Comparison of ENCODE assay signal across 22 mouse cellular contexts in genomic region chr10:75058336-75058735, GRCm38 (mm10). TPM values are rescaled to one million over a fixed set of nuclear protein-coding genes. Genes with fewer than 3 reads are reported as not detected.
A peak's percentile ranks its signal among the peaks of the same experiment; 100 is the strongest.
DNase-seq lines count a peak whose midpoint lies in the region; ATAC-seq lines count a peak whose summit lies in the region.
"Had no signal": no experiment of that assay in that cellular context is flagged by ENCODE, and none has a peak within 500 bp of the region (broad histone marks: within the 10 kb centered on the region; RNA-seq: fewer than 3 reads in every experiment).

No protein-coding gene starts in this region.

- 0 out of 2 replicates have a peak overlapping the region, but pooled peaks have one; percentile 84 for H3K4me2 ChIP-seq in neural tube, embryonic 12.5 days (replicated peaks)
- H3K4me2 ChIP-seq in heart, embryonic 12.5 days = no peak overlapping the region
- H3K4me2 ChIP-seq: forebrain, embryonic 15.5 days had no signal

- H3K27ac ChIP-seq in neural tube, embryonic 12.5 days = no peak overlapping the region
- H3K27ac ChIP-seq in heart, embryonic 12.5 days (ENCODE audit: poor library complexity, severe bottlenecking) = no peak overlapping the region
- H3K27ac ChIP-seq: embryonic facial prominence, embryonic 15.5 days; forebrain, embryonic 15.5 days; heart, embryonic 13.5 days; hindbrain, embryonic 12.5 days had no signal

- H3K9ac ChIP-seq in neural tube, embryonic 12.5 days = no peak overlapping the region
- no peak overlapping the region for H3K9ac ChIP-seq in heart, embryonic 12.5 days
- H3K9ac ChIP-seq: embryonic facial prominence, embryonic 15.5 days; forebrain, embryonic 15.5 days; heart, embryonic 13.5 days; hindbrain, embryonic 12.5 days had no signal

- no peak for DNase-seq in neural tube, embryonic 10.5 days (ENCODE audit: extremely low spot score, low spot score)
- DNase-seq in lung, postnatal 10 days = peak; percentile 52
- peak; percentile 43 to 50 for DNase-seq in lung, postnatal 4 days
- no peak for DNase-seq in cerebellum, adult 18-20 months
- DNase-seq: adrenal gland, postnatal 14 days; cerebellum, adult 8-10 months; cerebellum, postnatal 14 days; heart, postnatal 36 days had no signal

- WGBS in neural tube, embryonic 12.5 days = 73% methylated on average over 8 of the region's 8 CpGs
- 78% methylated on average over 8 of the region's 8 CpGs for WGBS in heart, embryonic 12.5 days

- H3K4me3 ChIP-seq in neural tube, embryonic 12.5 days = no peak overlapping the region
- H3K4me3 ChIP-seq in heart, embryonic 12.5 days = no peak overlapping the region
- H3K4me3 ChIP-seq: embryonic facial prominence, embryonic 15.5 days; erythroblast, embryonic 14.5 days; forebrain, embryonic 15.5 days; heart, embryonic 13.5 days; hindbrain, embryonic 12.5 days had no signal

- H3K27me3 ChIP-seq in neural tube, embryonic 12.5 days (replicated peaks) = no peaks in the 10 kb centered on the region
- peaks cover 14% of the 10 kb centered on the region for H3K27me3 ChIP-seq in heart, embryonic 12.5 days (replicated peaks)
- H3K27me3 ChIP-seq: CH12.LX; embryonic facial prominence, embryonic 15.5 days; forebrain, embryonic 15.5 days; hindbrain, embryonic 12.5 days; Patski had no signal

- no peak for ATAC-seq in neural tube, embryonic 12.5 days (ENCODE audit: low FRiP score, low read depth)
- ATAC-seq in heart, embryonic 12.5 days (ENCODE audit: insufficient number of reproducible peaks, low FRiP score) = no peak
- ATAC-seq: activated CD4-positive, CD25-positive, alpha-beta regulatory T cell, adult 4 months; forebrain, embryonic 15.5 days; hindbrain, embryonic 16.5 days; Patski had no signal

- no peaks in the 10 kb centered on the region for H3K9me3 ChIP-seq in neural tube, embryonic 12.5 days
- H3K9me3 ChIP-seq in heart, embryonic 12.5 days (replicated peaks) = no peaks in the 10 kb centered on the region
- H3K9me3 ChIP-seq: embryonic facial prominence, embryonic 15.5 days; forebrain, embryonic 15.5 days; heart, embryonic 13.5 days; hindbrain, embryonic 12.5 days had no signal

- no peaks in the 10 kb centered on the region for H3K36me3 ChIP-seq in neural tube, embryonic 12.5 days
- H3K36me3 ChIP-seq in heart, embryonic 12.5 days = no peaks in the 10 kb centered on the region
- H3K36me3 ChIP-seq: embryonic facial prominence, embryonic 15.5 days; forebrain, embryonic 15.5 days; heart, embryonic 13.5 days; hindbrain, embryonic 12.5 days had no signal

- H3K4me1 ChIP-seq in neural tube, embryonic 12.5 days = peaks cover 43% of the 10 kb centered on the region
- H3K4me1 ChIP-seq in heart, embryonic 12.5 days (replicated peaks) = peaks cover 52% of the 10 kb centered on the region

RNA-seq across cellular contexts. Expression of gene Bcr, which starts 2.1 kb away (rescaled TPM):
- 11.5 and 13.6 TPM in 2 replicates for polyA plus RNA-seq in neural tube, embryonic 12.5 days (2016; fragmentation: Nextera tagmentation; extraction: Ambion mirVana)
- 21.9 and 23.7 TPM in 2 replicates for polyA plus RNA-seq in heart, embryonic 12.5 days (2016; fragmentation: Nextera tagmentation; extraction: Ambion mirVana)

RNA-seq across cellular contexts. Expression of gene Rab36, which starts 21.5 kb away (rescaled TPM):
- polyA plus RNA-seq in neural tube, embryonic 12.5 days (2016; fragmentation: Nextera tagmentation; extraction: Ambion mirVana) = 8.9 and 10.6 TPM in 2 replicates
- 4.3 and 4.8 TPM in 2 replicates for polyA plus RNA-seq in heart, embryonic 12.5 days (2016; fragmentation: Nextera tagmentation; extraction: Ambion mirVana)
- polyA plus RNA-seq: erythroblast, embryonic 14.5 days had no signal

RNA-seq across cellular contexts. Expression of gene Rsph14, which starts 25.9 kb away (rescaled TPM):
- polyA plus RNA-seq in neural tube, embryonic 12.5 days (2016; fragmentation: Nextera tagmentation; extraction: Ambion mirVana) = not detected in 2 replicates
- polyA plus RNA-seq in heart, embryonic 12.5 days (2016; fragmentation: Nextera tagmentation; extraction: Ambion mirVana) = not detected in 2 replicates
- polyA plus RNA-seq: activated CD4-positive, CD25-positive, alpha-beta regulatory T cell, adult 4 months; embryonic facial prominence, embryonic 11.5 days; erythroblast, embryonic 14.5 days; forebrain, embryonic 11.5 days; heart, embryonic 13.5 days; heart, postnatal 0 days; Patski had no signal

Comparison
In these comparisons a context has a peak if more than half of its experiments do, and no peak if none do; other contexts are left out.
1. DNase-seq: peak in lung, postnatal 10 days (single experiment) and lung, postnatal 4 days (2 of 2); none in neural tube, embryonic 10.5 days (single experiment) and cerebellum, adult 18-20 months (0 of 2).